Mouse (Mus musculus) thymus, postnatal 25 days (tissue): ENCODE results near the gene 8030411F24Rik.
"Not testable (repeated sequence)": the region's sequence is repeated elsewhere in the genome, so short reads cannot be mapped to it uniquely, and the experiment has no call there.

Experiments used
- DNase-seq: peaks from one replicate; pipeline ENCODE4 v3.0.0; 2022

Gene 8030411F24Rik

DNA sequence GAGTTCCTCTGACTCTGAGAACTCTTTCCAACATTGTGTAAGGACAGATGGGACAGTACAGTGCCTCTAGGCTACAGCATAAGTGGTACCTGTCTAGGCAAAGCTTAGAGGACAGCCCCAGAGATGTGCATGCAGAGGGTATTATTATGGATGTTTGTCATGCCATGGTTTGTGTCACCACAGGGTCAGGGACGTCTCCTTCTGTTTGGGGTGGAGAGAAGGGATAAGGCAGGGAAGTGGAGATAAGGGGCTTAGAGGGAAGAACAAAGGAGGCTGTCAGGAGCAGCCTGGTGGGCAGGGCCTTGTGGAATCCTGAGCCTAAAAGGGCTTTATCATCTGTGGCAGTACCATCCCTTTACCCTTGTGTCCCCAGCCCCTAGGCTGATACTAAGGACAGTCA lies at the start of gene 8030411F24Rik:
Gene 8030411F24Rik (plus strand): TSS at position 301 of the 400 bp plus-strand sequence.
- no peak for DNase-seq

DNA sequence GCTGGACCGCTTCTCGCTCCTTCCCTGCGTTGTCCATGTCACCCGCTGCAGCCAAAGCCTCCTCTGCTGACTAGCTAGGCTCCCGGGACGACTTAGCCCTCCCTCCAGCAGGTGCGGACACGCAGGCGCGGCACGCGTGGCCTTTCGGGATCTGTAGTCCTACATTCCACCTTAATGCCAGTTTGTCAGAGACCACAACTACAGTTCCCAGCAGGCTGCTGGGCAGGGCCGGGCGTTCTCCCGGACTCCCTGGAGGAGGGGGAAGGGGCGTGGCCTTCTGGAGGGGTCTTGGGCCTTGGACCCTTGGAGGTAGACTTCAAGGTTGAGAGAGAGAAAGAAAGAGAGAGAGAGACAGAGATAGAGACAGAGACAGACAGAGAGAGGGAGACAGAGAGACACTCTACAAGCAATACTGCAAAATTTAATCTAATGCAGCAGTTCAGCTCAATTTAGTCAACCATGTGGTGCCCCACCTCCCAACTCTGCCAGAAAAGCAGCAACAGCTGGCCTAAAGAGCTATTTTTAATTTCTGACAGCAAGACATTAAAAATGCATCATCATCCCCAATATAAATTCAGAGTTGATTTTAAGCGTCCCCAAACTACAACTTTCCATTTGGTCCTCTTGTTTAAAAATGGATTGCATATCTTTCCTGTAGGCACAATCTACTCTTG lies 49.3 kb upstream of the 8030411F24Rik start, which contains the start of gene Napb:
Gene Napb (minus strand): TSS at position 141 of the 674 bp plus-strand sequence.
- peak; percentile 80 for DNase-seq

DNA sequence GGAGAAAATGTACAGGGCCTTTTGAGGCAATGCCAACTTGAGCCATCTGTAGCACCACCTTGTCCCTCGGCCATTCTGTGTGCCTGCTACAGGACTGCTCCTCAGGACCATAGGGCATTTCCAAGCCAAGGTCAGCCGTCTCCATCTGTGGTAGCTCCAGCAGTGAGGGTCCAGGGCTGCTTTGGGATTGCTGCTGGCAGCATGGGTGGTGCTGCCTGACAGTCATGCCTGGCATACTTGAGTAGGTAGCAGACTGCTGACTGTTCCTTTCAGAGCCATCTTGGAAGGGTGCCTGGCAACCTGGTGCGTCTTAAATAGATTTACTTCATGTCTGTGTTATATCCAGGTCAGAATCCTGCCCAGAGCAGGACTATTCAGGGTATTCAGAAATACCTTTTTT lies 38.8 kb upstream of the 8030411F24Rik start:
- no peak for DNase-seq

DNA sequence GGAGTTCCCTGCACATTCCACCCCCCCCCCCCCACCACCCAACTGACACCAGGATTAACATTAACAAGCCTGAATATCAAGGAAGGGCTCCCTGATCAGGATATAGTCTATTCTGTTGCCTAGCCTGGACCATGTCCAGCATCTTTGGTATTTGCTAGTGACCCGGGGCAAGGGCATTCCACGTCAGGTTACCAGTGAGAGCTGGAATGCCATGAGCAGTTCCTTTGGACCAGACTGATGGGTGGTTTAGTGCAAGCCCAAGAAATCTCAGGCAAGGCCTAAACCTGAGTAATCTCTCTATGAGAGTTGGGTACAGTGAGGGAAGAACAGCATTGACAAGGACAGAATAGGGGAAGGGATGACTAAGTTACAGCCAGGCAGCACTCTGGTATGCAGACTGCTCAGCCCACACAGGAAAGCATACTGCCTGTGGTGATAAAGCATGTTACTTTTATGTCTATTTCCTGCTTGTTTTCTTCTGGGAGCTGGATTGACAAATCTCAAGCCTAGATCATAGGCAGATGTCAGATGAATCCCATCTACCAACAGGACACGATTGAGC lies 37.9 kb upstream of the 8030411F24Rik start:
- DNase-seq = no peak

DNA sequence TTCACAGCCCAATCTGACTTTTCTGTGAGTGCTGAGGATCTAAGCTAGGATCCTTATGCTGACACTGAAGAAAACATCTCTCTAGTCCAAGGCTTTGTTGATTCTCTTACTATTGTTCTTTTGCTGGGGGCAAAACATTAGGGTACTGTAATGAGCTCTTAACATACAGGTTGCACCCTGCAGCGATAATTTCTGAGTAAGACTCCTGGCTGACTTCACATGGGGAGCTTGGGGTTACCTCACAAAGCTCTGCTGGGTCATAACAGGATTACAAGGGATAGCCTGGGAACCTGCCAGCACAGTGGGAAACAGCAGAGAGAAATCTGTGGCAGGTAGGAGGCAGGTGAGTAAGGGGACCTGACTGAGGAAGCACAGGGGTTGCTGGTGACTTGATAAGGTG lies 31.8 kb upstream of the 8030411F24Rik start, which contains the start of gene Cstl1:
Gene Cstl1 (plus strand): TSS at position 301 of the 400 bp plus-strand sequence.
- DNase-seq = no peak

DNA sequence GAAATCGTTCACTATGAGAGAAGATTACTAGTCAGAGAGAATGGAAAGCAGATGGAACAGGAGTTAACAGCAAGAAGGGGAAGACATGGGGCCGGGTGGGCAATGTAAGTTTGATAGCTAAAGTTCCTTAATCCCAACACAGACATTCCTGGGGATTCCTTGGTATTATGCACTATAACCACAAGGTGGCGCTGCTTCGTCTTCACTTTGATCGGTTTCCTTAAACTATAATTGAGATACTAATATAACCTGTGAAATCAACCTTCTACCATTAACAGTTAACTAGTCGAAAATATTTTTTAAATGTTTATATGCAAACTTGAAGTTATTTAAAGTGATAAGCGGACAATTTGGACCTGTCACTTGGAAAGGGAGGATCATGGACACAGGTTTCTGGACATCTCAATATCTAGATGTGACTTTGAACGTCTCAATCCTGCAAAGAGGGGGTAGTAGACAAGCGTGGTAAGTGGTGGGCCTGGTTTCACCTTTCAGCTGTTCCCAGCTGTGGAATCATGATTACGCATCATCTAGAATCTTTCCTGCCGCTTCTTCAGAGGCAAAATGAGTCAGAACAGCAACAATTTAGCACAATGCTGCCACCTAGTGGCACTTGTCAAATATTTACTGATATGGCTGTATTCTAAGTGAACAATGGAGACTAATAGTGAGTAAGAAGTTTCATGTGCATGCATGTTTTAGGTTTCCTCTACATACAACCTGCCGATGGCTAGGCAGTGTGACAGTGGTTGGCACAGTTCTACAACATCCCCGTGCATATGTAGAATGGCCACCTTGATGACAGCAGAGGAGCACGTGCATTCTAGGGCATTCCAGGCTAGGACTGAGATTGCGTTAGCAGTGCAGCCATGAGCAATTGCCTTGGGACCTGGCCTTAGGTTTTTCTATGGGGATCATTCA lies 29.7 kb upstream of the 8030411F24Rik start:
- peak; percentile 63 for DNase-seq

DNA sequence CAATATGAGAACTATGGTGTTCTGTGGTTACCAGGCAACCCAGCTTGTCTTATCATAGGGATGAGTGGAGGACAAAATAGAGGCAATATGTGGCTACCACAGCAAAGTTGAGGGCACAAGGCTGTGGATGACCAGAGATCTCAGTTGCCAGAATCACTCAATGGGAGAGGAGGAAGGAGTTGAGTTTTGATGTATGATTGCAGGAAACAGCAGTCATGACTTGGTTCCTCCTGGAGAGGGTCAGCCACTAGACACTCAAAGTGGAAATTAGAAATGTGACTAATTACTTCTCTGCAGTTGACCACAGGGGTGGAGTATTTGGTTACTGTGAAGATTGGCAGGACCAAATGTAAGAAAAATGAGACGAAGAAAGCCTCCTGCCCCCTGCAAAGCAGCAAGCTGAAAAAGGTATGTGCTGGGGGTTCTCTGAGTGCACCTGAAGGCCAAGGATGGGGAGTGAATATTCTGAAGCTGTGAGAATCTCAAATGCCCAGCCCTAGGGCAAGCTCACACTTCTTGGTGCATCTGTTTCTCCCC lies 27.4 kb upstream of the 8030411F24Rik start:
- no peak for DNase-seq

DNA sequence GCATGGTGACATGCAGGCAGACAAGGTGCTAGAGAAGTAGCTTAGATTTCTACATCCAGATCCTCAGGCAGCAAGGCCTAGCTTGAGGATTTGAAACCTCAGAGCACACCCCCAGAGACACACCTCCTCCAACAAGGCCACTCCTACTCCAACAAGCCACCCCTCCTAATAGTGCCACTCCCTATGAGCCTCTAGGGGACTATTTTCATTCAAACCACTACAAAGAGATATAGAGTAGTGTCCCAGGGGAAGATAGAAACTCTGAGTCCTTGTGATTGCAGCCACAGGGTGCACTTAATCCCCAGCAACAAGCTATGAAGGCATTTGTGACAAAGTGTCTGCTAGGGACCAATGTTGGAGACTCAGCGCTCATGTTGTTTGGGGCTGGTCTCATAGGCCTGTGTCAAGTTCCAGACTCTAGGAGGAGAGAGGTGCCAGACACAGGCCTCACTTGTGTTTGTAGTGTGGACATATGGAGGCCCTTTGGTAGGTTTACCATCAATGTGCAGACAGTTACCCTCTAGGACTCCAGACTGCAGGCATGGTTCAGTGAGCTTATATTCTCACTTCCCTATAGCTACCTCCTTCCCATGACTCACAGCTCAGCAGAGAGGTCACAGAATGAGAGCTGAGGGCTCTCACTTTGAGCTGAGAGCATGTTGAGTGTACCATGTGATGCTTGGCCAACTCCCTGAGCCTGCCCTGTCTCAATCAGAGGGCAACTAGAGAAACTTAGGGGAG lies 18.0 kb upstream of the 8030411F24Rik start:
- no peak for DNase-seq

DNA sequence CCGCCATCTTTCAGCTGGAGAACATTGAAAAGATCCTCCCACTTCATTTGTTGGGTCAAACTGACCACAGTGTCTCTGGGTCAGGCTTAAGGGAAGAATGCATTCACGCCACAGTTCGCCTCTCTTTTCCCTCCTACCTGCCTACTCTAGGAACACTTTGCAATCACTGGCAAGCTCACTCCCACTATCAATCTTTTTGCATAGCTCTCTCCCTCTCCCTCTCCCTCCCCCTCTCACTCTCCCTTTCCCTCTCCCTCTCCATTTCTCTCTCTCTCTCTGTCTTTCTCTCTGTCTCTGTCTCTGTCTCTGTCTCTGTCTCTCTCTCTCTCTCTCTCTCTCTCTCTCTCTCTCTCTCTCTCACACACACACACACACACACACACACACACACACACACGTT lies 10.4 kb upstream of the 8030411F24Rik start, which contains the start of gene Cst11:
Gene Cst11 (minus strand): TSS at position 101 of the 400 bp plus-strand sequence.
- not testable (repeated sequence) for DNase-seq

DNA sequence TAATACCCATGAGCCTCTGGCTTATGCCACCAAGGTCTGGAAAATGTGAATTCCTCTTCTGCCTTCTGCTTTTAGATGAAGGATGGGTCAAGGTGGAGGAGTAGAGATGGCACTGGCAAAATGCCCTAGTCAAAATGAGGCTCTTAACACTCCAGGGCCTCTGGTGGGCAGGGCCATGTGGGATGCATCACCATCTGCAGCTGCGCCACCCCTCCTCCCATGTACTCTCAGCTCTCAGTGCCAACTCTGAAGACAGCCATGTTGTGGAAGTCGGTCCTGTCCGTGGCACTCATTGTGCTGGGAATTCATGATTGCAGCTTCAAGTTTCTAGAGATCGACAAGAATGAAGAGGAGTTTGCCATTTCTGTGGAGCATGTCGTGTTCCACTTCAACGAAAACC lies 7.3 kb downstream of the 8030411F24Rik start, which contains the start of gene Cst12:
Gene Cst12 (plus strand): TSS at position 220 of the 400 bp plus-strand sequence.
- no peak for DNase-seq

DNA sequence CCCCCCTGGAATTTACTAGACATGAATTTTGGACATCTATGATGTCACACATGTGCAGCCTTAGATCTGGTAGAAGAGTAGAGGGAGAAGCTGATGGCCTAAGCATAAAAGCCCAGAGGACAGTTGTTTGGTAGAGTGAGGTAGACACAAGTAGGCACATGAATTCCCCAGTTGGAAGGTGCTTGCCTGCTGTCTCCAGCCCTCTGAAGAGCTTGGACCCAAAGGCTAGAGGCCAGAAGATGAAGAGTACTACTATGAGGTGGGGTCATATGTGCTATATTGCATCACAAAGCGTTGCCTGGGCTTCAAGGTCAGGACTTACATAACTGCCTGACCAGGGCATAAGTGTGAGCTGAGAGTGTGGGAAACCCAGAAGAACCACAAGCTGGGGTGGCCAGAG lies 16.7 kb downstream of the 8030411F24Rik start, which contains the start of gene Cst8:
Gene Cst8 (plus strand): TSS at position 301 of the 400 bp plus-strand sequence.
- no peak for DNase-seq

DNA sequence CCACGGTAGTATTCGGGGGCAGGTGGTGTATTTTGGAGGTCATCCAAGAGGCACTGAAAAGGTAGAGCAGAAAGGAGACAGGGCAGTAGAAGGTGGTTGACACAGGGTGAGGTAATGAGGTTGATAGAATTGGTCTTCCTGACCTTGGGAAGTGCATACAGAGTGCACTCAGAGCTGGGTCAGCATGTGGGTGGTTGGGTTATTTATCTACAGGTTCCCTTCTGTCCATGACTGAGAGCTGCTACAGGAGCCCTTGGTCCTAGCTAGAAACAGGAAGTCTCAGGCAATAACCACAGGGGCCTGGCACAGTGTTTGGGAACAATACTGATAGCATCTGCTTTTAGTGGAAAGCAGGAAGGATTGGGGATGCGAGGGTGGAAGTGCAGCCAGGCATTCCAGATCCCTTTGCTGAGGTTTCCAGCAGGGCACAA lies 19.7 kb downstream of the 8030411F24Rik start:
- DNase-seq = no peak

DNA sequence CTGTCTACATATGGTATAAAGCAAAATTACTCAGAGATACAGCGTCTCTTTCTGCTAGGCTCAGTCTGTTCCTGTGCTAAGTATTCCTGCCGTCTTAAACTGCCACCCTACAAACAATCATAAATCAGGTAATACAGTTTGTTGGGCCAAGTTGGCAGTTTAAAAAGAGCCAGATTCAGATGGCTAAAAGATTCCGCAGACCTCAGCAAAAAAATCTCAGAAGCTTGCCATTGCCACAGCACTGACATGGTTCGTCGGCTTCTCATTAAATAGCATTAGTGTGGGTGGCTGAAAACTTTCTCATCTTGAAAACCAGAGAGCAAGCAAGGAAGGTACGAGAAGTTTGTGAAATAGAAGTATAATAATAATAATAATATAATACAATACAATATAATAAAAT lies 24.9 kb downstream of the 8030411F24Rik start:
- DNase-seq = no peak

DNA sequence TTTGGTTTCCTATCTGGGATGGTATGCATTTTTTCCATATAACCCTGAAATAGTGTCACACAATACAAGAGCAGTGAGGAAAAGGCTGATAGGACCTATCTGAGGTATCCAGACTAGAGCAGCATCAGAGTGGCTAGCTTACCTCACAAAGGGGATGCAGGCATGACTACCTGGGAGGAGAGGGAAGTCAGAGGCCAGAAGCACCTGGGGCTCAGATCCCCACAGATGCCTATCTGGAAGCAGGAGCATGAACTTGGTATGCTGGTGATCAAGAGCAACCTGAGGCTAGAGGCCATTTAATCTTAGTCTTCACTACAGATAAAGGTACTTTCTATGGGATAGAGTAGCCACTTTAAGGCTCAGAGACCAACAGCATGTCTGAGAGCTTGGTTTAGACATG lies 38.1 kb downstream of the 8030411F24Rik start, which contains the start of gene Cst13:
Gene Cst13 (plus strand): TSS at position 173 of the 400 bp plus-strand sequence.
- no peak for DNase-seq

DNA sequence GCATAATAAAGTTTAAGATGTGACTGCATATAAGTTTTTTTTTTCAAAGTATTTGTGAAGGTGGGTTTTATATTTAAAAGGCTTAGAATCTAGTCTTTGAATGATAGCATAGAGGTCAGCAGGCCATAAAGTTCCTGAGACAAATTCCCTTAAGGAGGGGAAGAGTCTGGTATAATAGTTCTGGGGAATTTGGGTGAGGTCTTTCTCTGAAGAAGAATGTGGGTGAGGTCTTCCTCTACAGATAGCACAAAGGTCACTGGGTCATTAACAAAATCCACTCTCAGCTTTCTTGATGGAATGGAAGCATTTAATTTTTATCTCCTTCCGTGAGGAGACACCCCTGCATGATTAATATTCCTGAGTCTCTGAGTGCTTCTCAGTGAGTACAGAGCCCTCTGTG lies 44.2 kb downstream of the 8030411F24Rik start:
- DNase-seq = no peak

DNA sequence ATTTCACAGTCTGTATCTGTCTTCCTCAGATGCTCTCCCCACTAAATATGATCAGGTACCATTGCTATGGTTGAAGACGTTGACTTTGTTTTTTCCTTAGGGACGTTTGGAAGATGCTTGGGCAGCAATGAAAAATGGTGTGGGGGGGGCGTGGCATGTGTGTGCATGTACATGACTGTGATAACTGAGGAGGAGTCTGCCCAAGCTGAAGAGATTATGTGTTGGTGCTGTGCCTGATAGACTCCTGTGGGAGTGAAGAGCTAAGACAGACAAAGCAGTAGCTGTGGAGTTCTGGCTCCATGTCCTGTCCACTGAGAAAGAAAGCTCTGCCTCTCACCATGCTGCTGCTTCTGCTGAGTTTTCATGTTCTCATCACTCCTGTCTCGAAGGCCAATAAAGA lies 53.1 kb downstream of the 8030411F24Rik start, which contains the start of gene Cst9:
Gene Cst9 (plus strand): TSS at position 236 of the 400 bp plus-strand sequence.
- DNase-seq = no peak
